Mouse (Mus musculus): Measurements from ENCODE around the gene Zfp184.

Gene Zfp184

DNA sequence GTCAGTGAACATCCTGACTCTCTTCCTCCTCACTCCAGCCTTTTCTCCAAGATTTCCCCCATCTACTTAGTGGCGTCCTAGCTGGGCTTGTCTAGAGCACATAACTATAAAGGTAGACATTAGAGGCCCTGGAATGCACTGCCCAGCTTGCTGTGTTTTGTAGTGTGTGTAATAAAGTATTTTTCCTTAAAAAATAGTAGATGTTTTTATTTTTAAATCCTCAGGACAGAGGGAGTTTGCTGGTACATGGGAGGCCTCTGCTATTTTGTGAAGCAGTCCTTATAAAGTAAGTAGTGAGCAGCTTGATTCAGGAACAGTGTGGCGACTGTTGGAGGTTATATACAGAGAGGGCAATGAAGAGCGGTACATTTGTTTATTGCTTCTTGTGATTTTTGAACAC lies 63.8 kb downstream of the Zfp184 start:
- DNase-seq (ENCODE audit: low read depth in 1 of 2, low spot score in 2 of 2), result no peak

DNA sequence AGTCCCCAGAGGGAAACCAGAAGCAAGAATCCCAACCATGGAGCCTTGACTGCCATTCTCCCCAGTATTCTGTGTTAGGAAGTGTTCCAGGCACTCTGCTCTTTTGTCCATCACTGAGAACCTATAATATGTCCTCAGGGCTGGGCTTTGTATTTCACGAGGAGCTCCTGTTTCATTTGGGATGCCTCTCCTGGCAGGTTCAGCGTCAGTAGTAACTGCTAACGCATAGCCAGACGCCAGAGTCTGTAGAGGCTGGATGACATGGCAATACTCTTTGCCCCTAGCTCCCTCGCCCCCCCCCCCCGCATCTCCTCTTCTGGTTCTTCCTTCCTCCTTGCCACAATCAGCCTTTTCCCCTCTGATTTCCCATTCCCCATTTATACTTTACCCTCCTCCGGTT lies 64.7 kb downstream of the Zfp184 start, which contains the start of gene Prss16:
Prss16 (minus strand) TSS at position 101 of the 400 bp plus-strand sequence.
- DNase-seq (ENCODE audit: low read depth in 1 of 2, low spot score in 2 of 2), result no peak
